Comparison of ENCODE assay signal across 20 mouse cellular contexts in genomic region chr17:47702548-47703345, GRCm38 (mm10). TPM values are rescaled to one million over a fixed set of nuclear protein-coding genes. Genes with fewer than 3 reads are reported as not detected.
DNase-seq lines count a peak whose midpoint lies in the region; ATAC-seq and TF ChIP-seq lines count a peak whose summit lies in the region.
"Had no signal": no experiment of that assay in that cellular context is flagged by ENCODE, and none has a peak within 500 bp of the region (broad histone marks: within the 10 kb centered on the region; RNA-seq: fewer than 3 reads in every experiment).

No protein-coding gene starts in this region.

- TF ChIP-seq EP300 in lung, postnatal 0 days (IDR thresholded peaks at IDR 0.05), result no peak

- ATAC-seq in lung, postnatal 0 days, result peak; percentile 43
- ATAC-seq in limb, embryonic 12.5 days (ENCODE audit: insufficient number of reproducible peaks, insufficient read depth, low FRiP score, low TSS enrichment, low read depth), result no peak

- H3K4me1 ChIP-seq in lung, postnatal 0 days (ENCODE audit: insufficient read depth, low read depth, low read length), result no peaks in the 10 kb centered on the region
- H3K4me1 ChIP-seq in ES-E14 (ENCODE audit: control insufficient read depth in 2 of 2, insufficient read depth in 2 of 2, low read length in 2 of 2, poor library complexity in 1 of 2), result peaks cover 0 to 36% of the 10 kb centered on the region in 2 experiments; a peak in 3 of 4 replicates
- H3K4me1 ChIP-seq in limb, embryonic 12.5 days (replicated peaks), result peaks cover 7% of the 10 kb centered on the region; the same call in 1 of the 2 replicates

- WGBS in lung, postnatal 0 days, result 40% methylated on average over 28 of the region's 28 CpGs
- 28% methylated on average over 28 of the region's 28 CpGs for WGBS in limb, embryonic 12.5 days

- no peak for TF ChIP-seq CTCF in lung, postnatal 0 days (IDR thresholded peaks at IDR 0.05)

- H3K27me3 ChIP-seq in lung, postnatal 0 days (replicated peaks; ENCODE audit: insufficient read depth, low read length), result no peaks in the 10 kb centered on the region
- H3K27me3 ChIP-seq in limb, embryonic 12.5 days, result peaks cover 30% of the 10 kb centered on the region

- intact Hi-C loops in left cerebral cortex, postnatal 14 days (cut with DNase I), result no loop called here

- H3K27ac ChIP-seq in lung, postnatal 0 days (ENCODE audit: low read length), result no peak overlapping the region
- peak overlapping the region; percentile 84 for H3K27ac ChIP-seq in ES-E14 (ENCODE audit: insufficient read depth, low read depth, low read length, poor library complexity, severe bottlenecking)
- no peak overlapping the region for H3K27ac ChIP-seq in limb, embryonic 12.5 days
- H3K27ac ChIP-seq: kidney, embryonic 15.5 days; liver, embryonic 14.5 days had no signal

- H3K36me3 ChIP-seq in lung, postnatal 0 days (ENCODE audit: insufficient read depth, low read length), result no peaks in the 10 kb centered on the region; the same call in 1 of the 2 replicates
- H3K36me3 ChIP-seq in ES-E14 (ENCODE audit: control insufficient read depth, insufficient read depth, low read length, poor library complexity, severe bottlenecking), result peaks cover 14% of the 10 kb centered on the region; the same call in 1 of the 2 replicates
- H3K36me3 ChIP-seq in limb, embryonic 12.5 days, result peaks cover 61% of the 10 kb centered on the region

- DNase-seq in heart, adult 11 months, result peak; percentile 93
- no peak for DNase-seq in heart, adult 8-10 months (ENCODE audit: low spot score)
- DNase-seq in lung, postnatal 0 days (ENCODE audit: low spot score), result peak; percentile 55
- no peak for DNase-seq in lung, postnatal 25 days (ENCODE audit: low spot score)
- DNase-seq in ES-E14 (ENCODE audit: low read depth, low spot score), result no peak
- no peak for DNase-seq in left cerebral cortex, postnatal 14 days (ENCODE audit: low spot score in 2 of 2)
- DNase-seq in cerebellum, adult 18-20 months, result no peak
- DNase-seq: adrenal gland, postnatal 36 days; cerebellum, postnatal 36 days; gastrocnemius, postnatal 10 days; retina, postnatal 1 day; spleen, adult 18-20 months had no signal

- H3K4me2 ChIP-seq in lung, postnatal 0 days (replicated peaks; ENCODE audit: low read depth, low read length), result no peak overlapping the region
- 0 out of 2 replicates have a peak overlapping the region, but pooled peaks have one; percentile 15 for H3K4me2 ChIP-seq in limb, embryonic 12.5 days
- H3K4me2 ChIP-seq: kidney, embryonic 15.5 days had no signal

- no peak overlapping the region for H3K9ac ChIP-seq in lung, postnatal 0 days (replicated peaks; ENCODE audit: low read depth)
- peak overlapping the region; percentile 80 for H3K9ac ChIP-seq in ES-E14 (ENCODE audit: insufficient read depth, low read depth, low read length, poor library complexity, severe bottlenecking)
- no peak overlapping the region for H3K9ac ChIP-seq in limb, embryonic 12.5 days (replicated peaks)
- H3K9ac ChIP-seq: kidney, embryonic 15.5 days; liver, embryonic 14.5 days had no signal

- no peaks in the 10 kb centered on the region for H3K9me3 ChIP-seq in lung, postnatal 0 days (ENCODE audit: low read length)
- H3K9me3 ChIP-seq in ES-E14 (ENCODE audit: control insufficient read depth, insufficient read depth, low read depth, low read length), result no peaks in the 10 kb centered on the region
- H3K9me3 ChIP-seq in limb, embryonic 12.5 days, result no peaks in the 10 kb centered on the region
- H3K9me3 ChIP-seq: G1E; kidney, embryonic 15.5 days had no signal

- in situ Hi-C loops in ES-E14 (cut with MboI; ENCODE audit: low sequenced_read_pairs in 2 of 2, unreplicated experiment in 2 of 2), result no loop called here

- no peak overlapping the region for H3K4me3 ChIP-seq in lung, postnatal 0 days (ENCODE audit: low read depth, low read length)
- H3K4me3 ChIP-seq in ES-E14 (ENCODE audit: insufficient read depth in 1 of 2, low read depth in 1 of 2, low read length in 2 of 2, poor library complexity in 1 of 2, severe bottlenecking in 1 of 2), result peak overlapping the region; percentile 48 to 57
- H3K4me3 ChIP-seq in limb, embryonic 12.5 days (replicated peaks), result no peak overlapping the region
- H3K4me3 ChIP-seq: erythroblast, embryonic 14.5 days; kidney, embryonic 15.5 days had no signal

TF ChIP-seq in ES-E14, 5 proteins besides CTCF, POLR2A, EP300 and RAD21:
- TF ChIP-seq ZNF384 (IDR thresholded peaks at IDR 0.05; ENCODE audit: low read depth, low read length) (no peak), MAFK (IDR thresholded peaks at IDR 0.05; ENCODE audit: insufficient read depth, low read depth, low read length) (no peak), HCFC1 (IDR thresholded peaks at IDR 0.05; ENCODE audit: borderline replicate concordance, insufficient read depth, low read length) (no peak), ZC3H11A (IDR thresholded peaks at IDR 0.05; ENCODE audit: borderline replicate concordance, low read depth, low read length) (no peak), CHD2 (IDR thresholded peaks at IDR 0.05; ENCODE audit: low read depth, low read length) (no peak)

RNA-seq across cellular contexts. Expression of gene Prickle4, which starts 8.2 kb away (rescaled TPM):
- total RNA-seq in heart, adult 8-10 months (2022), result 1 to 10 TPM; 3.0 to 5.6 (median 3.7) TPM
- 0.94 and 1.9 TPM in 2 replicates for polyA plus RNA-seq in lung, postnatal 0 days (2015; fragmentation: Nextera tagmentation; extraction: Ambion mirVana)
- total RNA-seq in ES-E14 (2012; rRNA removed), result 0.71 and 1.7 TPM in 2 replicates
- 1.6 TPM in 1 of 2 replicates, not detected in the other for polyA plus RNA-seq in limb, embryonic 12.5 days (2016; fragmentation: Nextera tagmentation; extraction: Ambion mirVana)
- total RNA-seq in left cerebral cortex, postnatal 14 days (2021), result 1 to 10 TPM; 5.0 to 5.5 TPM
- total RNA-seq: G1E had no signal

RNA-seq across cellular contexts. Expression of gene Gm21981, which starts 8.5 kb away (rescaled TPM):
- under 1 TPM; 0.31 to 0.68 (median 0.48) TPM for total RNA-seq in heart, adult 8-10 months (2022)
- 0.18 and 0.42 TPM in 2 replicates for polyA plus RNA-seq in lung, postnatal 0 days (2015; fragmentation: Nextera tagmentation; extraction: Ambion mirVana)
- total RNA-seq in ES-E14 (2012; rRNA removed), result 0.36 and 0.37 TPM in 2 replicates
- 0.42 and 0.54 TPM in 2 replicates for polyA plus RNA-seq in limb, embryonic 12.5 days (2016; fragmentation: Nextera tagmentation; extraction: Ambion mirVana)
- 1 to 10 TPM; 4.7 to 5.3 TPM for total RNA-seq in left cerebral cortex, postnatal 14 days (2021)
- total RNA-seq: hematopoietic stem cell, adult 5-6 weeks had no signal
- polyA plus RNA-seq: erythroblast, embryonic 14.5 days had no signal

RNA-seq across cellular contexts. Expression of gene Frs3, which starts 13.9 kb away (rescaled TPM):
- 1 to 10 TPM; 4.8 to 7.5 (median 4.9) TPM for total RNA-seq in heart, adult 8-10 months (2022)
- 4.1 TPM in 2 replicates for polyA plus RNA-seq in lung, postnatal 0 days (2015; fragmentation: Nextera tagmentation; extraction: Ambion mirVana)
- total RNA-seq in ES-E14 (2012; rRNA removed), result 8.4 and 15.9 TPM in 2 replicates
- 8.9 TPM in 2 replicates for polyA plus RNA-seq in limb, embryonic 12.5 days (2016; fragmentation: Nextera tagmentation; extraction: Ambion mirVana)
- 10 to 100 TPM; 23.4 to 26.1 TPM for total RNA-seq in left cerebral cortex, postnatal 14 days (2021)

RNA-seq across cellular contexts. Expression of gene Tomm6, which starts 14.6 kb away (rescaled TPM):
- total RNA-seq in heart, adult 8-10 months (2022), result 100 to 1,000 TPM; 103 to 121 (median 114) TPM
- polyA plus RNA-seq in lung, postnatal 0 days (2015; fragmentation: Nextera tagmentation; extraction: Ambion mirVana), result 303 and 324 TPM in 2 replicates
- 54.7 and 55.8 TPM in 2 replicates for total RNA-seq in ES-E14 (2012; rRNA removed)
- polyA plus RNA-seq in limb, embryonic 12.5 days (2016; fragmentation: Nextera tagmentation; extraction: Ambion mirVana), result 394 and 437 TPM in 2 replicates
- total RNA-seq in left cerebral cortex, postnatal 14 days (2021), result 100 to 1,000 TPM; 218 to 227 TPM

RNA-seq across cellular contexts. Expression of gene Pgc, which starts 23.9 kb away (rescaled TPM):
- total RNA-seq in heart, adult 8-10 months (2022), result not detected
- polyA plus RNA-seq in lung, postnatal 0 days (2015; fragmentation: Nextera tagmentation; extraction: Ambion mirVana), result 22.6 and 25.4 TPM in 2 replicates
- 1.7 and 3.7 TPM in 2 replicates for total RNA-seq in ES-E14 (2012; rRNA removed)
- not detected in 2 replicates for polyA plus RNA-seq in limb, embryonic 12.5 days (2016; fragmentation: Nextera tagmentation; extraction: Ambion mirVana)
- total RNA-seq in left cerebral cortex, postnatal 14 days (2021), result not detected
- total RNA-seq: adrenal gland, postnatal 36 days; G1E; gastrocnemius, postnatal 10 days; hematopoietic stem cell, adult 5-6 weeks; layer of hippocampus, adult 8-10 months had no signal
- polyA plus RNA-seq: erythroblast, embryonic 14.5 days; G1E; liver, embryonic 14.5 days; neural tube, embryonic 14.5 days had no signal

Comparison
In these comparisons a context has a peak if more than half of its experiments do, and no peak if none do; other contexts are left out.
1. DNase-seq: peak in heart, adult 11 months (single experiment) and lung, postnatal 0 days (single experiment); none in heart, adult 8-10 months (single experiment), lung, postnatal 25 days (single experiment), ES-E14 (single experiment), left cerebral cortex, postnatal 14 days (0 of 2) and cerebellum, adult 18-20 months (0 of 2).
2. H3K4me3 ChIP-seq: peak in ES-E14 (2 of 2); none in lung, postnatal 0 days (single experiment) and limb, embryonic 12.5 days (single experiment).